Mouse (Mus musculus): ENCODE measurements around the gene Itprip.

The Itprip gene

GRCm38 (mm10) chr19:47915251-47915650 lies 3.8 kb downstream of the Itprip start:
- peak; percentile 66 for DNase-seq (ENCODE audit: low read depth)

DNA sequence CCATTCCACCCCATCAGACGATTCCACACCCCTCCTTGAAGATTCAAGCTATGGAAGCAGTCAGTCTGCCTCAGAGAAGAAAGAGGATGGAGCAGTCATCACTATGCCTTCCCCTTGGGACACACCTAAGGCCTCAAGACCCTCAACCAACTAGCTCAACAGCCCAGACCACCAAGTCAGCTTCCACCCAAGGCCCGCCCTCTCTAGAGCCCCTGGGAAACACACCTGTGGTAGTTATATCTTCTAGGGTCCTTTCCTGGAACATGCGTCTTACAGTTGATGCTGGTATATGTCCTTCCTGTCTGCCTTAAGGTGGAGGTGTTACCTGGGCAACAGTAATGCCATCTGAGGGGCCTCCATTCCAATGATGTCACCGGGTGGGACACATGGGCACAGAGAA lies 4.9 kb downstream of the Itprip start:
- DNase-seq (ENCODE audit: low read depth): no peak

- no peak for DNase-seq (ENCODE audit: low read depth)
These were observed 5.8 kb downstream of the Itprip start for GRCm38 (mm10) chr19:47913344-47913743.

DNA sequence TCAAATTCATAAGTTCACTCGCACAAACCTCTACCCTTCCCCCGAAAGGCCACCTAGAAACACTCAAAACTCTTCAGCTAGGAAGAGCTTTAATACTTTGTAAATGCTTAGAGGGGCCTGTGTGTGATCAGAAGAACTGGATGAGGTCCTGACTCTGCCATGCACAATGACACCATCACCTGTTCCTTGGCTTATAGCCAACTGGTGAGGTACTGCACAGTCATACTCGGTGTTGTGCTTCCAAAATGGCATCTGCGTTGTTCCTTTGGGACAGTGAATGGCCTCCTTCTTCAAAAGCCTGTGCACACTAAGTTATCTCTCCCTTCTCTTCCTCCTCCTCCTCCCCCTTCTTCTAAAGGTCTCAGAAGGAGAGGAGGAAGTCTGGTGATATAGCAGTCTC lies 8.3 kb downstream of the Itprip start:
- peak; percentile 57 for DNase-seq (ENCODE audit: low read depth)

DNA sequence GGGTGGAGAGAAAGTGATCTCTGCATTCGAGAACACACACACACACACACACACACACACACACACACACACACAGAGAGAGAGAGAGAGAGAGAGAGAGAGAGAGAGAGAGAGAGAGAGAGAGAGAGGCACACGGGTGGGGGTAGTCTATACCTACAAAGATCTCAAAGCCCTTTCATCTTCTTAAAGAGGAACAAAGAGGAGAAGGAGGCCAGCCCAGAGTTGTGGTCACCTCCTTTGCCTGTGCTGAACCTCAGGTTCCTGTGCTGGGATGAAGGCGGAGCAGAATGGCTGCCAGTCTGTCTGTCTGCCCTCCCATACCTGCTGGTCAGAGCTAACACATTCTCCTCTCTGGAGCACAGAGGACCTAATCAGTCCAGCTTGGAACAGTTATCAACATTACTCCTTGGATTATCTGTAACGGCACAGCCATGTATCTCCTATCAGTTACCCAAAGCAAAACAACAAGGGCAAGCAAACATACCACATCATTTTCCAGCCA lies 8.9 kb downstream of the Itprip start:
- peak; percentile 74 for DNase-seq (ENCODE audit: low read depth)

- peak; percentile 66 for DNase-seq (ENCODE audit: low read depth)
These were observed 9.5 kb downstream of the Itprip start for GRCm38 (mm10) chr19:47909387-47910116.

DNA sequence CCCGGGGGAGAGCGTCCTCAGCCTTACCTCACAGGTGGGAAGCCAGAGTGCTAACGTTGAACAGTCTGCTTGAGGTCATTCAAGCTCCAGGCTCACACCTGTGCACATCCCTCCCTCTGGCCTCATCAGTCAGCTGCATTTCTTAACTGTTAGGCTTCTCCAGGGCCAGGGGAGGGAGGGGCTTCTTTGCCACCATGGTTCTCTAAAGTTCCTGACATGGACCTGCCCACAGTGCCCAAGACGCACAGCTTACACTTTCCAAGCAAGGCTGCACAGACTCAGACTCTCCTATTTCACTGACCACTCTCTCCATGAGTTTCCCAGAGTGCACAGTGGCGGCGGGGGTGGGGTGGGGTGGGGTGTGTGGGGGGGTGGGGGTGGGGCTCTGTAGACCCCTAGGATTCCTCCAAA lies 10.1 kb downstream of the Itprip start:
- DNase-seq (ENCODE audit: low read depth): peak; percentile 30

- no peak for DNase-seq (ENCODE audit: low read depth)
These were observed 11.5 kb downstream of the Itprip start for GRCm38 (mm10) chr19:47907596-47907995.

- no peak for DNase-seq (ENCODE audit: low read depth)
These were observed 13.5 kb downstream of the Itprip start for GRCm38 (mm10) chr19:47905603-47906002.

GRCm38 (mm10) chr19:47905081-47905480 lies 14.0 kb downstream of the Itprip start:
- DNase-seq (ENCODE audit: low read depth): no peak

DNA sequence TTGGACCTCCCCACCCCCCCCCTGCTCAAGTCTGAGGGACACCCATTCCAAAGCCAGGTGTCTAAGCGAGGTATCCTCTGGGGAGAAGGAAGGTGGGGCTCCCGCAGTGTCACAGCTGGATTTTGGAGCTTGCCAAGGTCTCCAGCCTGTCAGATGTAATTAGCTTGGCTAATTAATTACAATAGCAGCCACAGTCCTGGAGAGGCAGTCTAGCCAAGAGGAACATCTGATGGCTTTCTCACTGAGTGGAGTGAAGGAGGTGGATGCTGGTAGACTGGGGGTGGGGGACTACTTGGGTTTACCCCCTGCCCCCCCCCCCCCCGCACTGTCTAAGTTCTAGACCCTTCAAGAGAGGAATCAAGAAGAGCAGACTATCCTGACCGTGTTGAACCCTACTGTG lies 15.4 kb downstream of the Itprip start:
- DNase-seq (ENCODE audit: low read depth): no peak

GRCm38 (mm10) chr19:47902316-47903201 lies 16.5 kb downstream of the Itprip start:
- DNase-seq (ENCODE audit: low read depth): no peak

GRCm38 (mm10) chr19:47900558-47900957 lies 18.5 kb downstream of the Itprip start:
- no peak for DNase-seq (ENCODE audit: low read depth)

DNA sequence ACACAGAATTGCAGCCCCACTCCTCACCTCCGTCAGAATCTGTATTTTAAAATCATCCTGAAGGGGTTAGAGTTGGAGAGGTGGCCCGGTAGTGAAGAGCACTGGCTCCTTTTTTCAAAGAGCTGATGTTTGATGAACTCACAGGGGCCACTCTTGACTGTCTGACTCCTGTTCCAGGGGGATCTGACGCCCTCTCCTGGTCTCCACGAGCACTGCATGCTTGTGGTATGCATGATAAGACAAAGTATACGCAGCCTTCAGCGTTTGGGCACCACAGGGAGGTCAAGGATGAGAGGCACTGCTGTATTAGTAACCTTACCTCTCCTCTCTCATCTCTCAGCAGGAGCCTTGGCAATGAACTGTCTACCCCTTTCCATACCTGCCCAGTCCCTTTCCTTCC lies 19.1 kb downstream of the Itprip start:
- DNase-seq (ENCODE audit: low read depth): peak; percentile 57

GRCm38 (mm10) chr19:47898472-47899079 lies 20.5 kb downstream of the Itprip start:
- peak; percentile 45 for DNase-seq (ENCODE audit: low read depth)

DNA sequence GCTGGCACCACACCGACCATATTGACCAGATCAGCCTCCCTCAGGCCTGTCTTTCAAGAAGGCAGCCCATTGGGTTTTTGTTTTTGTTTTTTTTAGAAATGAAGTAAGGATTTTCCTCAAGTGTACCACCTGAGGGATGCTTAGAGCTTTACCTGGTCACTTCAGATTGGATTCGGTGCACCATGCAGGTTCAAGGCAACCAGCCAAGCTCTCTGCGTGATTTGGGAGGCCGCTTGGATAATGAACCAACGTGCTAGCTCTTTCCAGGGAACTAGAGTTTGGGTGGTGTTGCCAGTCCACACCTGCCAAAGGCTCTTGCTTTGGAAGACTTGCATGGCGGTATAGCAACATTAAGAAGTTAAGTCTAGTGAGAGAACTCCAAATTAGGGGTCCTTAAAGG lies 26.0 kb downstream of the Itprip start:
- no peak for DNase-seq (ENCODE audit: low read depth)

DNA sequence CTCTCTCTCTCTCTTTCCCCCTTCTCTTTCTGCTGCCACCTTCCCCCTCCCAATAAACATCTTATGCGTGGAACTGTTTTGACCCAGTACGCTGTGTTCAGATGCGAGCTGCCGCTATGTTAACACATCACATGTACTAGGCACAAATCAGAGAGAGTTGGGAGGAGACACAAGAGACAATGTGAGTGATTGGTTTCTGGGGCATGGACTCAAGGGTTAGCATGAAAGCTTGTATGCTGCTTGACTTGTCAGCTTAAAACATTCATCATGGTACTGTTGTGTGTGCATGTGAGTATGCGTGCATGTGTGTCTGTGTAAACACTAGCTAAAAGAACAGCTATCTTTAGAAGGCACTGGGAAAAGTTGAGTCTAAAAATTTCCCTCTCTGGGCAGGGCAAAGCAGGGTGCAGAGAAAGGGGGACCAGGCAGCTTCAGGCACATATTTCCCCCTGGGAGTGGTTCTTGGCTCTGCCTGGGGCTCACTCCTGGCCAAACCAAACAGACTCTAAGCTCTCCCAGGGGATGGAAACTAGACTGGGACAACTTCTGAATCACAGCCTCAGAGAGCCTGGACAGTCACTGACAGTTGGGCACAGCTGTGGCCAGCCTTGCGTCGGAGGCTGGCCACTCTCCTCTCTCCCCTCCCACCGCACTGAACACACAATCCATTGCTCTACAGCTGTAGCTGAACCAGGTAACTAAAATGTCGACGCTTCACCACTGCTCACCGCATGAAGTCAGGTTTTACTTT lies 27.4 kb downstream of the Itprip start:
- no peak for DNase-seq (ENCODE audit: low read depth)

DNA sequence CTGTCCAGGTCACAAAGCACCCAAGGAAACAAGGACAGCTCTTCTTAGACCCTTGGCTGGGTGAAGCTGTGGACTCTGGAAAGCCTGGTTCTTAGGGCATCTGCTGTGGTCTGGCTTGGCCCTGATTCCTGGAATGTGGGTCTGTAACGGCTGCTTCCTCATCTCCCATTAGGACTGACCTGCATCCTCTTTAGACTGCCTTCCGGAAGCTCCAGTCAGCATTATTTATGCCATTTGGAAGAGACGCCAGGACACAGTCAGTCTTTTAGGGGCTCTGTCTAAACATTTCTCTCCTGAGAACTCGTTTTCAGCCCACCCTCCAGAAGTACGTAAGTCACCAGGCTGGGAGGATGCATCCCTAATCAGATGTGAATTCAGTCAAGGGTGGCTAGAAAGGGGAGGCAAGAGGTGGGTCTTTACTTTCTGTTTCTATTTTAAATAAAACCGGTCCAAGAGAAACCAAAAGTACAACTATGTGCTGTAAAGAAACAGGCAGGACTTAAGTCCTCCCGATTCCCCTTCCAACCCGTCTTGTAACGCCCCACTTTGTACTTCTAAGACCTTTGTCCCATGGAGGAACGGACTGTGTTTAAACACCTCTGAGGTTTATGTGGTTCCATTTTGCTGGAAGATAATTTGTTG lies 28.5 kb downstream of the Itprip start:
- peak; percentile 72 for DNase-seq (ENCODE audit: low read depth)

DNA sequence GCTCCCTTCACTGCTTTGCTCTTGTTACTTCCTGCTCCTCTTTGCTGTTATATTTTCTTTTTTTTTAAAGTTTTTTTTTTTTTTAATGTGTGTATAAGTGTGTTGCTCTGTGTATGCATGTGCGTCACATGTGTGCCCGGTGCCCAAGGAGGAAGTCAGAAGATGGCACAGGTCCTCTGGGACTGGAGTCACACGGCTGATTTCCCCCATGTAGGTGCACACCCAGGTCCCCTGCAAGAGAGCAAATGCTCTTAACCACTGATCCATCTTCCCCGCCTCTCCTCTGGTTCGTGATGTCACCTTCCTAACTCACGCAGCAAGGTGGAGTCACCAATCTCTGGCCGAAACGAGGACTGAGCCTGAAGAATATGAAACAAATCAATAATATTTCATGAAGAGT lies 31.1 kb downstream of the Itprip start:
- DNase-seq (ENCODE audit: low read depth): no peak

DNA sequence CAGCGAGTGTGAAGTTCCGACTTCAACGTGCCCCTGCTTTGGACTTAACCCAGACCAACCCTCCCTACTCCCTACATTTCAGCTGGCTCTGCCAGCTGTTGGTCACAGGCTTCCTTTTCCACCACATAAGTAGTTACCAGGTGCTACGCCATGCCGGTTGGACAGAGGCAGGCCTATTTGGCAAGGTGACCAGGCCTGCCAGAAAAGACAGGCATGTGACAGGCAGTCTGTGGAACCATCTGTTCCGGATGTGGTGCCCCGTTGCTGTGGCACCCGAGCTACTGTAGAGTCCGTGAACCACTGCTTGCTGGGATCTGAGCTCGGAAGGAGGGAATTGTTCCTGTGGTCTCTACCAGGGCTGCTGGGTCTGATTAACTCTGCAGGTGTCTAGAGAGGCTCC lies 31.7 kb downstream of the Itprip start:
- peak; percentile 57 for DNase-seq (ENCODE audit: low read depth)

DNA sequence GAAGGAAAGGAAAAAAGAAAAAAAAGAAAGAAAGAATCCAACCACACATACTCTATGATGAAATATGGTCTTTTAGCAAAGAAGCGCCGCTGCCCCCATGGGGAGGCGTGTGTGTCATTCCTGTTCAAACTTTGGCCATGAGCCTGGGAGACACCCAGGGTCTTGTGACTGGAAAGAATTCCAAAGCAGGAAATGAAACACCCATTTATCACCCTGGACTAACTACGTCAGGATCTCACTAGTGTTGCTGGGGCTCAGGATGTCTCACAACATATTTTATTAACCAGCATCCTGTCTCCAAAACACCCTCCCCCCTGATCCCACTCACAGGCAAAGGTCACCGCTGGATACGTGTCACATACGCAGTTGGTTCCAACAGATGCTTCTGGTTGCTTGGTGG lies 32.5 kb downstream of the Itprip start:
- no peak for DNase-seq (ENCODE audit: low read depth)

Data from induced T-regulatory cell, adult 2 months (primary cell).